Mouse (Mus musculus) MEL (cell line): ENCODE data around the gene Zfp771. TPM values are rescaled to one million over a fixed set of nuclear protein-coding genes. Genes with fewer than 3 reads are reported as not detected.
A peak's percentile ranks its signal among the peaks of the same experiment; 100 is the strongest.

Source experiments
- DNase-seq: peaks from one replicate; pipeline ENCODE4 v3.0.0; 2011; ENCODE audit warnings: low read depth, low spot score
- H3K27ac ChIP-seq: 2 replicates; pipeline ENCODE4 v1.5.1; 2012; ENCODE audit warnings: low read depth, mild to moderate bottlenecking, control low read depth, low read length, moderate library complexity; ENCODE audit not compliant: control insufficient read depth
- H3K27me3 ChIP-seq, 2 experiments: fragments of 150-350 bp in 1 of 2; sonication (generic) in 1 of 2; 2 replicates each; pipeline ENCODE4 v1.6.1; 2012; ENCODE audit warnings: low read length in 2 of 2, mild to moderate bottlenecking in 2 of 2, improper control_type of control experiment in 1 of 2, moderate library complexity in 1 of 2; ENCODE audit not compliant: insufficient read depth in 2 of 2, control insufficient read depth in 1 of 2
- H3K36me3 ChIP-seq, 2 experiments: 2 replicates each; pipeline ENCODE4 v1.6.1; 2012 to 2014; ENCODE audit warnings: low read length in 2 of 2, improper control_type of control experiment in 1 of 2, inconsistent platforms in 1 of 2, mild to moderate bottlenecking in 1 of 2; ENCODE audit not compliant: insufficient read depth in 2 of 2, control insufficient read depth in 1 of 2
- H3K4me1 ChIP-seq, 2 experiments: fragments of 150-350 bp in 1 of 2; sonication (generic) in 1 of 2; 2 replicates each; pipeline ENCODE4 v1.6.1; 2012; ENCODE audit warnings: low read length in 2 of 2, improper control_type of control experiment in 1 of 2, mild to moderate bottlenecking in 1 of 2; ENCODE audit not compliant: insufficient read depth in 2 of 2, control insufficient read depth in 1 of 2
- H3K4me3 ChIP-seq, 2 experiments: fragments of 150-350 bp in 1 of 2; sonication (generic) in 1 of 2; 2 replicates each; pipeline ENCODE4 v1.5.1; 2012; ENCODE audit warnings: low read depth in 2 of 2, low read length in 2 of 2, mild to moderate bottlenecking in 2 of 2, moderate library complexity in 2 of 2, control low read depth in 1 of 2, improper control_type of control experiment in 1 of 2; ENCODE audit not compliant: control insufficient read depth in 1 of 2, insufficient read depth in 1 of 2
- H3K79me2 ChIP-seq: 2 replicates; pipeline ENCODE4 v1.6.1; 2012; ENCODE audit warnings: mild to moderate bottlenecking, low read length, moderate library complexity; ENCODE audit not compliant: control insufficient read depth, poor library complexity, insufficient read depth
- H3K9ac ChIP-seq: 2 replicates; pipeline ENCODE4 v1.6.1; 2012; ENCODE audit warnings: low read depth, mild to moderate bottlenecking, control low read depth, low read length, moderate library complexity; ENCODE audit not compliant: control insufficient read depth, poor library complexity, severe bottlenecking
- H3K9me3 ChIP-seq: fragments of 150-350 bp; sonication (generic); replicated peaks from 2 replicates; pipeline ENCODE4 v1.6.1; 2012; ENCODE audit warnings: mild to moderate bottlenecking, low read length, improper control_type of control experiment, moderate library complexity; ENCODE audit not compliant: insufficient read depth
- BHLHE40 ChIP-seq: IDR thresholded peaks from 2 replicates; pipeline ENCODE4 v1.6.1; 2012; ENCODE audit warnings: low read depth, mild to moderate bottlenecking, inconsistent platforms, low read length, improper control_type of control experiment, borderline replicate concordance
- CHD1 ChIP-seq: IDR thresholded peaks from 2 replicates; pipeline ENCODE4 v1.6.1; 2012; ENCODE audit warnings: low read depth, mild to moderate bottlenecking, inconsistent platforms, low read length, improper control_type of control experiment
- CTCF ChIP-seq, 3 experiments: IDR thresholded peaks in 2 of 3; conservative IDR thresholded peaks in 1 of 3; 2 replicates each; pipeline ENCODE4 v1.5.1; 2011 to 2012; ENCODE audit warnings: low read length in 3 of 3, low read depth in 2 of 3, mild to moderate bottlenecking in 2 of 3, improper control_type of control experiment in 1 of 3, inconsistent platforms in 1 of 3, mixed read lengths in 1 of 3, moderate library complexity in 1 of 3; ENCODE audit not compliant: control insufficient read depth in 1 of 3, insufficient read depth in 1 of 3, poor library complexity in 1 of 3, severe bottlenecking in 1 of 3
- E2F4 ChIP-seq: IDR thresholded peaks from 2 replicates; pipeline ENCODE4 v1.6.1; 2011; ENCODE audit warnings: low read depth, low read length, improper control_type of control experiment, borderline replicate concordance
- ELF1 ChIP-seq: IDR thresholded peaks from 2 replicates; pipeline ENCODE4 v1.6.1; 2014; ENCODE audit warnings: low read depth, mild to moderate bottlenecking, inconsistent platforms, low read length, improper control_type of control experiment, moderate library complexity
- EP300 ChIP-seq, 2 experiments: IDR thresholded peaks; 2 replicates each; pipeline ENCODE4 v1.6.1; 2011; ENCODE audit warnings: improper control_type of control experiment in 2 of 2, low read length in 2 of 2, low read depth in 1 of 2, mild to moderate bottlenecking in 1 of 2
- ETS1 ChIP-seq: IDR thresholded peaks from 2 replicates; pipeline ENCODE4 v1.6.1; 2012; ENCODE audit warnings: low read depth, mild to moderate bottlenecking, inconsistent platforms, low read length, improper control_type of control experiment, moderate library complexity
- GABPA ChIP-seq: IDR thresholded peaks from 2 replicates; pipeline ENCODE4 v1.6.1; 2012; ENCODE audit warnings: low read depth, mild to moderate bottlenecking, inconsistent platforms, low read length, improper control_type of control experiment, moderate library complexity
- GATA1 ChIP-seq: IDR thresholded peaks from 2 replicates; pipeline ENCODE4 v1.6.1; 2011; ENCODE audit warnings: low read depth, low read length, improper control_type of control experiment
- HCFC1 ChIP-seq: IDR thresholded peaks from 2 replicates; pipeline ENCODE4 v1.6.1; 2012; ENCODE audit warnings: low read depth, mild to moderate bottlenecking, inconsistent platforms, low read length, improper control_type of control experiment, moderate library complexity
- JUND ChIP-seq: IDR thresholded peaks from 2 replicates; pipeline ENCODE4 v1.6.1; 2011; ENCODE audit warnings: low read depth, mild to moderate bottlenecking, improper control_type of control experiment, low read length
- KAT2A ChIP-seq: conservative IDR thresholded peaks from 2 replicates; pipeline ENCODE4 v1.6.1; 2012; ENCODE audit warnings: low read depth, low read length, improper control_type of control experiment, inconsistent platforms
- MAFK ChIP-seq: IDR thresholded peaks from 2 replicates; pipeline ENCODE4 v1.6.1; 2011; ENCODE audit warnings: low read depth, mild to moderate bottlenecking, low read length, improper control_type of control experiment, borderline replicate concordance
- MAX ChIP-seq: IDR thresholded peaks from 2 replicates; pipeline ENCODE4 v1.6.1; 2011; ENCODE audit warnings: low read length, improper control_type of control experiment
- MAZ ChIP-seq: IDR thresholded peaks from 2 replicates; pipeline ENCODE4 v1.6.1; 2012; ENCODE audit warnings: low read depth, mild to moderate bottlenecking, inconsistent platforms, low read length, improper control_type of control experiment
- MEF2A ChIP-seq: IDR thresholded peaks from 2 replicates; pipeline ENCODE4 v1.6.1; 2014; ENCODE audit warnings: low read depth, mild to moderate bottlenecking, inconsistent platforms, low read length, improper control_type of control experiment; ENCODE audit not compliant: poor library complexity, insufficient replicate concordance, severe bottlenecking; ENCODE audit errors: extremely low read depth
- MYB ChIP-seq: IDR thresholded peaks from 2 replicates; pipeline ENCODE4 v1.6.1; 2011; ENCODE audit warnings: mild to moderate bottlenecking, low read depth, low read length, improper control_type of control experiment
- MYC ChIP-seq: IDR thresholded peaks from 2 replicates; pipeline ENCODE4 v1.6.1; 2011; ENCODE audit warnings: low read depth, mild to moderate bottlenecking, low read length, improper control_type of control experiment, moderate library complexity
- NELFE ChIP-seq: IDR thresholded peaks from 2 replicates; pipeline ENCODE4 v1.6.1; 2011; ENCODE audit warnings: low read depth, low read length, improper control_type of control experiment
- POLR2A ChIP-seq, 2 experiments: IDR thresholded peaks; 2 replicates each; pipeline ENCODE4 v1.6.1; 2011 to 2012; ENCODE audit warnings: low read length in 2 of 2, mild to moderate bottlenecking in 2 of 2, control low read depth in 1 of 2, improper control_type of control experiment in 1 of 2, low read depth in 1 of 2, moderate library complexity in 1 of 2; ENCODE audit not compliant: control insufficient read depth in 1 of 2, insufficient read depth in 1 of 2, poor library complexity in 1 of 2
- POLR2AphosphoS2 ChIP-seq: IDR thresholded peaks from 2 replicates; pipeline ENCODE4 v1.6.1; 2011; ENCODE audit warnings: low read length, improper control_type of control experiment
- POLR2AphosphoS5 ChIP-seq: IDR thresholded peaks from 2 replicates; pipeline ENCODE4 v1.6.1; 2012; ENCODE audit warnings: low read depth, borderline replicate concordance, mild to moderate bottlenecking, inconsistent platforms, low read length, moderate library complexity, mixed read lengths
- RAD21 ChIP-seq: IDR thresholded peaks from 2 replicates; pipeline ENCODE4 v1.6.1; 2011; ENCODE audit warnings: mild to moderate bottlenecking, low read depth, low read length, improper control_type of control experiment
- RCOR1 ChIP-seq: IDR thresholded peaks from 2 replicates; pipeline ENCODE4 v1.6.1; 2012; ENCODE audit warnings: low read depth, mild to moderate bottlenecking, inconsistent platforms, low read length, improper control_type of control experiment
- SIN3A ChIP-seq: IDR thresholded peaks from 2 replicates; pipeline ENCODE4 v1.6.1; 2012; ENCODE audit warnings: low read length, improper control_type of control experiment, inconsistent platforms
- SMC3 ChIP-seq: IDR thresholded peaks from 2 replicates; pipeline ENCODE4 v1.6.1; 2011; ENCODE audit warnings: low read depth, low read length, improper control_type of control experiment
- TAL1 ChIP-seq: IDR thresholded peaks from 2 replicates; pipeline ENCODE4 v1.6.1; 2012; ENCODE audit warnings: mild to moderate bottlenecking, inconsistent platforms, low read length, moderate library complexity, mixed read lengths
- TCF12 ChIP-seq: IDR thresholded peaks from 2 replicates; pipeline ENCODE4 v1.6.1; 2014; ENCODE audit warnings: low read depth, mild to moderate bottlenecking, inconsistent platforms, low read length, improper control_type of control experiment, moderate library complexity
- USF1 ChIP-seq: IDR thresholded peaks from 2 replicates; pipeline ENCODE4 v1.6.1; 2014; ENCODE audit warnings: low read depth, mild to moderate bottlenecking, inconsistent platforms, low read length, improper control_type of control experiment, moderate library complexity
- USF2 ChIP-seq, 2 experiments: IDR thresholded peaks; 2 replicates each; pipeline ENCODE4 v1.6.1; 2011 to 2012; ENCODE audit warnings: improper control_type of control experiment in 2 of 2, low read length in 2 of 2, borderline replicate concordance in 1 of 2, inconsistent platforms in 1 of 2, low read depth in 1 of 2, mild to moderate bottlenecking in 1 of 2; ENCODE audit not compliant: insufficient read depth in 1 of 2
- ZKSCAN1 ChIP-seq: IDR thresholded peaks from 2 replicates; pipeline ENCODE4 v1.6.1; 2012; ENCODE audit warnings: low read depth, mild to moderate bottlenecking, inconsistent platforms, low read length, improper control_type of control experiment, moderate library complexity
- polyA plus RNA-seq, 2 experiments: library from polyadenylated mRNA; stranded (reverse) in 1 of 2; unstranded in 1 of 2; fragments of >175 nt in 1 of 2; fragments of >200 nt in 1 of 2; gene quantifications; 2 replicates each; pipeline versions ENCODE4 v1.2.1 to v1.2.4; 2012; ENCODE audit warnings: low replicate concordance in 2 of 2, low read depth in 1 of 2; ENCODE audit not compliant: insufficient read length in 2 of 2, insufficient read depth in 1 of 2, missing spikeins in 1 of 2
- total RNA-seq: library from RNA; depleted of rRNA; stranded (reverse); fragments of 300-350 nt; gene quantifications from 2 replicates; pipeline ENCODE4 v1.2.3, GENCODE M21; 2012

Gene Zfp771
- total and polyA plus RNA-seq, 3 experiments, result 33.4 to 58.3 TPM; not detected in 1

DNA sequence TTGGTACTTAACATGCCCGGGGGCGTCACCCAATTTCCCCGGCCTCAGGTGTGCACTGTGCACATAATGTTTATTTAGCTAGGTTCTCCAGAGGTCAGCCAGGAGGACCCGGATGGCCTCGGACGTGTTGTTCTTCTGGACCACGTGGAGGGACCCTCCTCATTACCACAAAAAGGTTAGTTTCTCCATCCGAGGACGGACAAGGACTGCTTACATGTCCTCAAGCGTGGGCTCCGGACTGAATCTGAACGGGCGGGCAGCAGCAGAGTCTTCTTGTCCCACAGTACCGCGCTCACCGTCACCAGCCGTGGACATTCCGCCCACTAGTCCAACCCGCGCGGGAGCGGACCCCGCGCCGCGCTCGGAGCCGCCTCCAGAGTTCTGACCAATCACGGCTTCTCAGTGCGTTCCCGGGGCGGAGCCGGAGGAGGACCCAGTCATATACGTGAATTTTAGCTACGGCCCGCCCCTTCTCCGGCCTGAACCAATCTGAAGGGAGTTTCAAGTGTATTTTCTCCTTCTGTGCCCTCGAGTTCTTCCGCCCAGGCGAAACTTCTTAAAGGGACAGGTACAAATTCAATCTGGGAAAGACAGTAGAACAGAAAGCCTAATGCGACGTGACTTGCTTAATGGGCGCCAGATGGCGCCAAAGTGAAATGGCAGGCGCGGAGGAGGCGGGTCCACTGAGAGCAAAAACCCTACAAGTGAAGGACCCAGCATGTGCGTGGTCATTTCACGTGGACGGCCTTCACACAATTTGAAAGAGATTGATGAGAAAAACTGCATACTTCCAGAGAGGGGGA lies 16.4 kb downstream of the Zfp771 start, which contains the start of gene Dctpp1 (continued):
- TF ChIP-seq POLR2AphosphoS2 (peak; percentile 74), HCFC1 (peak; percentile 89), JUND (no peak), MYB (no peak), USF1 (0 out of 2 replicates have a peak, but pooled peaks have one; percentile 23), RAD21 (peak; percentile 70), MEF2A (0 out of 2 replicates have a peak, but pooled peaks have one; percentile 8)
- TF ChIP-seq, all 39 proteins: peak for 21

DNA sequence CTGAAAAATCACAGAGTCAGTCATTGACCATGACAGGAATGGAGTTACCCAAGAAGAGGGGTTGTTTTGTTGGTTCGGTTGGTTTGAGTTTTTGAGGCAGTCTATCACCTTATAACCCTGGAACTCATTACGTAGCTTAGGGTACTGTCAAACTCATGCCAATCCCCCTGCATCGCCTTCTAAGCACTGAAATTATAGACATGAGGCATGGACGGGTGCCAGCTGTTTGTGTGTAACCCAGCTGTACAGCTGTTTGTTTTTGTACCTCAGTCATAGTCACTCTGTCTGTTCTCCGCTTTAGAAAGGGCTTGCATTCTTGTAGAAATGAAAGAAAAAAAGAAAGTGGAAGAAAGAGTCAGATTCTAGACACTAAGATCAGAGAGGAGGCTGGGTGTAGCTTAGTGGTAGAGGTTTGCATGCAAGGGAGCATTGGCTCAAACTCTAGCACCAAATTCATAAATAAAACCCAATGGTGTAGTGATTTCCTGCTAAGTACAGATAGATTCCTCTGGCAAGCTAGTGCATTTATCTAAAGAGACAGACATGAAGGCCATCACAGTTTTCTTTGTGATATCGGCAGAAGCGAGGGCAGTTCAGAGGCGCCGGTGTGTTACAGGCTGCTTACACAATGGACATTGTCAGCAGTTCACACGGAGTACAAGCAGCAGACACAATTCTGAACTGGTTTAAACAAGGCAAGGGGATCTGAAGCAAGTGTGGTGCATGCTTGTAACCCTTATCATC lies 18.3 kb downstream of the Zfp771 start:
- Histone ChIP-seq H3K36me3 (peaks cover 0 to 30% of the 10 kb centered on the region in 2 experiments; a peak in 2 of 4 replicates), H3K9ac (no peak overlapping the region; the same call in 1 of the 2 replicates), H3K9me3 (no peaks in the 10 kb centered on the region), H3K79me2 (peaks cover 11% of the 10 kb centered on the region), H3K27ac (peak overlapping the region; percentile 45), H3K4me3 (peak overlapping the region in 1 of 2 experiments; percentile 19; a peak in 2 of 4 replicates), H3K4me1 (peaks cover 17 to 26% of the 10 kb centered on the region in 2 experiments), H3K27me3 (no peaks in the 10 kb centered on the region)
- DNase-seq, result peak; percentile 67
- TF ChIP-seq USF1 (no peak), TCF12 (peak; percentile 89), MAX (no peak), MAZ (no peak), E2F4 (no peak), NELFE (no peak), POLR2AphosphoS2 (no peak), POLR2A (IDR thresholded peaks at IDR 0.05; ENCODE audit: control insufficient read depth in 1 of 2, insufficient read depth in 1 of 2, low read depth in 1 of 2, low read length in 2 of 2, poor library complexity in 1 of 2) (no peak), MAFK (no peak), MYC (no peak), MEF2A (no peak), ELF1 (no peak), SMC3 (no peak), KAT2A (no peak), CHD1 (no peak), HCFC1 (no peak), USF2 (IDR thresholded peaks at IDR 0.05; ENCODE audit: borderline replicate concordance in 1 of 2, insufficient read depth in 1 of 2, low read depth in 1 of 2, low read length in 2 of 2) (no peak), JUND (no peak), POLR2AphosphoS5 (no peak), ZKSCAN1 (no peak), GATA1 (peak; percentile 71), RCOR1 (peak; percentile 84), BHLHE40 (no peak), RAD21 (no peak), TAL1 (peak; percentile 74), SIN3A (peak; percentile 61), EP300 (IDR thresholded peaks at IDR 0.05; ENCODE audit: low read depth in 1 of 2, low read length in 2 of 2) (peak; percentile 57 to 80), ETS1 (peak; percentile 54; the same call in 1 of the 2 replicates), CTCF (IDR thresholded peaks at IDR 0.05 in 2 of 3, conservative IDR thresholded peaks at IDR 0.05 in 1 of 3; ENCODE audit: control insufficient read depth in 1 of 3, insufficient read depth in 1 of 3, low read depth in 2 of 3, low read length in 3 of 3, poor library complexity in 1 of 3, severe bottlenecking in 1 of 3) (no peak), GABPA (no peak)
